Mouse (Mus musculus) limb, embryonic 14.5 days (tissue): ENCODE results near the gene Fut11. TPM values are rescaled to one million over a fixed set of nuclear protein-coding genes. Genes with fewer than 3 reads are reported as not detected.

Experiments used
- ATAC-seq: fragments of 200-750 bp; cut with Nextera tagmentation; 2 replicates; pipeline ENCODE4 v1.8.0; 2017; ENCODE audit warnings: low read depth, moderate number of reproducible peaks, moderate TSS enrichment; ENCODE audit not compliant: low FRiP score
- DNase-seq: peaks from one replicate; pipeline ENCODE4 v3.0.0-alpha.2; 2015; ENCODE audit warnings: low spot score
- H3K27ac ChIP-seq: fragments of 300-500 bp; sonication (generic); replicated peaks from 2 replicates; pipeline ENCODE4 v1.5.1; 2014; ENCODE audit warnings: low read depth, mild to moderate bottlenecking, low read length, moderate library complexity, mixed read lengths
- H3K27me3 ChIP-seq: fragments of 300-500 bp; sonication (generic); 2 replicates; pipeline ENCODE4 v1.6.1; 2014; ENCODE audit warnings: low read length, mixed read lengths; ENCODE audit not compliant: control insufficient read depth, insufficient read depth
- H3K36me3 ChIP-seq: fragments of 300-500 bp; sonication (generic); 2 replicates; pipeline ENCODE4 v1.6.1; 2014; ENCODE audit warnings: mild to moderate bottlenecking, low read length, moderate library complexity, mixed read lengths; ENCODE audit not compliant: control insufficient read depth, insufficient read depth
- H3K4me1 ChIP-seq: fragments of 300-500 bp; sonication (generic); 2 replicates; pipeline ENCODE4 v1.6.1; 2014; ENCODE audit warnings: antibody characterized with exemption, low read length, mixed read lengths; ENCODE audit not compliant: control insufficient read depth, insufficient read depth
- H3K4me2 ChIP-seq: fragments of 300-500 bp; sonication (generic); replicated peaks from 2 replicates; pipeline ENCODE4 v1.6.1; 2014; ENCODE audit warnings: low read depth, mild to moderate bottlenecking, low read length, moderate library complexity; ENCODE audit not compliant: severe bottlenecking
- H3K4me3 ChIP-seq: fragments of 300-500 bp; sonication (generic); replicated peaks from 2 replicates; pipeline ENCODE4 v1.5.1; 2014; ENCODE audit warnings: low read length
- H3K9ac ChIP-seq: fragments of 300-500 bp; sonication (generic); 2 replicates; pipeline ENCODE4 v1.6.1; 2014; ENCODE audit warnings: mild to moderate bottlenecking, low read depth, low read length, moderate library complexity; ENCODE audit not compliant: severe bottlenecking
- H3K9me3 ChIP-seq: fragments of 300-500 bp; sonication (generic); 2 replicates; pipeline ENCODE4 v1.6.1; 2016; ENCODE audit warnings: low read length; ENCODE audit not compliant: control insufficient read depth
- POLR2A ChIP-seq: fragments of 200-500 bp; IDR thresholded peaks from 2 replicates; pipeline ENCODE4 v1.8.0; 2012; ENCODE audit warnings: inconsistent platforms, mild to moderate bottlenecking, moderate library complexity, borderline replicate concordance; ENCODE audit not compliant: insufficient read depth, insufficient read length; ENCODE audit errors: extremely low read depth
- WGBS: fragments of 180-500 bp; shearing (Covaris S2); extraction: QIAGEN DNeasy Blood & Tissue Kit; methylation state at CpG from one replicate; pipeline ENCODE4 v1.1.7; 2014; 5-methylcytosine and 5-hydroxymethylcytosine counted together
- polyA plus RNA-seq, 2 experiments: library from polyadenylated mRNA; depleted of rRNA in 1 of 2; stranded (reverse) in 1 of 2; unstranded in 1 of 2; fragments of >200 nt; fragmentation: Nextera tagmentation in 1 of 2; extraction: Ambion mirVana in 1 of 2; gene quantifications; 2 replicates each; pipeline versions ENCODE4 v1.2.1 to v1.2.3; 2012 to 2014

Gene Fut11
- polyA plus RNA-seq, 2 experiments: 22.6 to 26.9 TPM

DNA sequence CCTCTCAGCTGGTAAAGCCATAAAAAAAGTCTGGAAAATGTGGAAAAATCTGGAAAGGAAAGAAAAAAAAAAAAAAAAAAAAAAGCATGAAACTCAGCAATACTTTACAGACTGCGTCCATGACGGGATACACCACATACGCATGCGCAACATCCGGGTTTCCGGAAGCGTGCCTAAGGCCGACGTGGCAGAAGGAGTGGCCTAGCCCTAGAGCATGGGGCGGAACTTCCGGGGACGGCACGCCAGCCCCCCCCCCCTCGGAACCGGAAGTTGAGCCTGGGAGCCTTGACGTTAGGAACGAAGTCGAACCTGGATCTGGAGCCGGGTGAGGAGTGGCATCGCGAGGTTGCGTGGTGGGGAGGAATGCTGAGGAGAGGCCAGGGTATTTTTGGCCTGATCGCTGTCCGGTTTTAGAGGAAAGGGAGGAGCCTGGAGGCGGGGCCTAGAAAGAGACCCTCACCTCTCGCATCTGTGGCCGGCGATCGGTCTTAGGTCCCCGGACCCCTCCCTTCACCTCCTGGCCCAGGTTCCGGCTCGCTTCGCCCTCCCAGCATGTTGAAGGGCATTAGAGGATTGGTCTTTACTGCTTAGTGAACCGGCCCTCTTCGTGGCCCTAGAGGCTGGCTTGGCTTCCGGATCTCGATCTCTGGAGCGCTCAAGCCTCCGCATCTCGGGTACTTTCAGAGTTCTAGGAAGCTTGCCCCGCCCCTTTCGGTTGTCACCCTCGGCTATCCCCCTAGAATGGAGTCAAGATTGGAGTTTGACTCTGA is 20.5 kb upstream of the Fut11 start, which contains the start of gene Sec24c:
TSS of gene Sec24c (plus strand) at position 245 of the 770 bp plus-strand sequence.
- Histone ChIP-seq H3K9ac (peak within 1 kb of the TSS; percentile 71), H3K4me2 (peak within 1 kb of the TSS; percentile 86), H3K27me3 (no peaks in the 10 kb centered on the region), H3K4me3 (peak within 1 kb of the TSS; percentile 81), H3K9me3 (no peaks in the 10 kb centered on the region), H3K4me1 (peaks cover 12% of the 10 kb centered on the region), H3K36me3 (peaks cover 36% of the 10 kb centered on the region), H3K27ac (peak within 1 kb of the TSS; percentile 93)
- WGBS: 3% methylated on average over 43 of the region's 43 CpGs
- DNase-seq: peak; percentile 99
- ATAC-seq: peak; percentile 97
- no peak for TF ChIP-seq POLR2A

DNA sequence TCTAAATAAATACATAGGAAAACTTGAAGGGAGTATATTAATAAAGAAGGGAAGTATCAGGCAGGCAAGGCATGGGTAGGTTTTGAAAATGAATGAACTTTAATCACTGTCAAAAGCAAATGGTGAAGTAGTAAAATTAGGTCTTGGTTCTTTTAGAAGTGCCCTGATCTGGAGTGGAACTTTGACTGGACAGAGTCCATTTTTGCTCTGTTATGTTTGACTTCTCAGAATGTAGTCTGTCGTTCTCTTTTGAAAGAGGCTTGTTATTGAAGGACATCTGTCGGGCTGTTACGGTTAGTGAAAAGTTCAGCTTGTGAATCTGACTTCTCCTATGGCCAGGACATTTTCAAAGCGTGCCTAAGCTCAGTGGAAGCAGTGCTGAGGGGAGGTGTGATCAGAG is 16.9 kb upstream of the Fut11 start:
- 92% methylated on average over 4 of the region's 4 CpGs for WGBS

DNA sequence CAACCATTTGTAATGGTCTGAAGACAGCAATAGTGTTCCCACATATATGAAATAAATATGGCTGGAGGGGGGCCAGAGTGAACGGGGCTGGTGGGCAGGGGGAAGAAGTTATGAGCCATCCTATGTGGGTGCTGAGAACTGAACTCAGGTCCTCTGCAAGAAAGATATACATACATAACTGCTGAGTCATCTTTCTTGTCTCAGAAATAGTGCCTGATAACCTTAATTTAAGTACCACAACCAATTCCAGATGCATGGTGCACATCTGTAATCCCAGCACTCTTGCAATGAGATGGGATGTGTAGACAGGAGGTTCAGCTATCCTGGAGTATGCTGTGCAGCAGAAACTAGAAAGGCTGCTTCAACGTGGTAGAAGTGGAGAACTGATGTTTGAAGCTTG is 13.0 kb upstream of the Fut11 start:
- H3K9me3 ChIP-seq: no peaks in the 10 kb centered on the region
- no peak for TF ChIP-seq POLR2A
- 79% methylated on average over 2 of the region's 2 CpGs for WGBS
- H3K27me3 ChIP-seq: no peaks in the 10 kb centered on the region
- no peak overlapping the region for H3K4me2 ChIP-seq
- DNase-seq (no peak), ATAC-seq (no peak)
- H3K36me3 ChIP-seq: peaks cover 99% of the 10 kb centered on the region
- no peaks in the 10 kb centered on the region for H3K4me1 ChIP-seq
- no peak overlapping the region for H3K27ac ChIP-seq
- no peak overlapping the region for H3K4me3 ChIP-seq
- H3K9ac ChIP-seq: no peak overlapping the region

More for the DNA sequence above, 16.9 kb upstream of the Fut11 start:
- DNase-seq (no peak), ATAC-seq (no peak)
- no peak overlapping the region for H3K9ac ChIP-seq
- H3K9me3 ChIP-seq: no peaks in the 10 kb centered on the region
- peaks cover 72% of the 10 kb centered on the region for H3K36me3 ChIP-seq
- no peak overlapping the region for H3K4me2 ChIP-seq
- H3K27ac ChIP-seq: no peak overlapping the region
- H3K4me3 ChIP-seq: no peak overlapping the region
- H3K27me3 ChIP-seq: no peaks in the 10 kb centered on the region
- TF ChIP-seq POLR2A: no peak
- H3K4me1 ChIP-seq: peaks cover 12% of the 10 kb centered on the region

DNA sequence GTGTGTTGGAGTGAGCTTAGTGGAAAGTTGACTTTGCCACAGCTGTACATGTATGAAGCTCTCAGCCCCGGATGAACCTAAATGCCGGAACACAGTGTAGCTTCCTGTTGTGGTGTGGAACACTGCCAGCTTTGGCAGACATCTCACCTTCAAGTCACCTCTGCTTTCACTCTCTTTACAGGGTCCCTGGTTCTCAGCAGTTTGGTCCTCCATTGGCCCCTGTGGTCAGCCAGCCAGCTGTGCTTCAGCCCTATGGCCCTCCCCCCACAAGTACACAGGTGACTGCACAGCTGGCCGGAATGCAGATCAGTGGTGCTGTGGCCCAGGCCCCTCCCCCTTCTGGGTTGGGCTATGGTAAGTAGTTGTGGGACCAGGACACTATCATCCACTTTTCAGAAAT is 12.3 kb upstream of the Fut11 start:
- TF ChIP-seq POLR2A: no peak
- no peak overlapping the region for H3K9ac ChIP-seq
- no peaks in the 10 kb centered on the region for H3K9me3 ChIP-seq
- H3K27me3 ChIP-seq: no peaks in the 10 kb centered on the region
- H3K4me3 ChIP-seq: no peak overlapping the region
- H3K36me3 ChIP-seq: peaks cover 99% of the 10 kb centered on the region
- DNase-seq (no peak), ATAC-seq (no peak)
- no peak overlapping the region for H3K4me2 ChIP-seq
- 76% methylated on average over 3 of the region's 3 CpGs for WGBS
- no peaks in the 10 kb centered on the region for H3K4me1 ChIP-seq
- no peak overlapping the region for H3K27ac ChIP-seq

DNA sequence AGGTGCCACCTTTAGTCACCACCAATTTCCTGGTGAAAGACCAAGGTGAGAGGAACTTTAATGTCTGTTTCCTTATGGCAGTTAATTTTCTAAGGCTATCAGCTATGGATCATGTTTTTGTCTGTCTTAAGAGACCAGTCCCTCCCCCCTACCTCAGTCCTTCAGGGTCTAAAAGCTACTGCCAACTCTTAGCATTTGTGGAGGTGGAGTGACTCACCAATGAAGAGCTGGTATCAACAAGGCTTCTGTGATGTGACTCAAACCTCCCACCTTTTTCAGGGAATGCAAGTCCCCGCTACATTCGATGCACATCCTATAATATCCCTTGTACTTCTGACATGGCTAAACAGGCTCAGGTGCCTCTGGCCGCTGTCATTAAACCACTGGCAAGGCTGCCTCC is 8.2 kb upstream of the Fut11 start:
- no peak for DNase-seq
- H3K9ac ChIP-seq: no peak overlapping the region
- no peaks in the 10 kb centered on the region for H3K4me1 ChIP-seq
- H3K4me3 ChIP-seq: no peak overlapping the region
- peaks cover 99% of the 10 kb centered on the region for H3K36me3 ChIP-seq
- H3K27ac ChIP-seq: no peak overlapping the region
- WGBS: 96% methylated on average over 3 of the region's 3 CpGs
- H3K4me2 ChIP-seq: no peak overlapping the region
- no peaks in the 10 kb centered on the region for H3K27me3 ChIP-seq
- TF ChIP-seq POLR2A: no peak
- H3K9me3 ChIP-seq: no peaks in the 10 kb centered on the region
- ATAC-seq: no peak
